Mouse (Mus musculus) left cerebral cortex, postnatal 25 days (tissue): ENCODE measurements around the gene Glp1r. TPM values are rescaled to one million over a fixed set of nuclear protein-coding genes. Genes with fewer than 3 reads are reported as not detected.

Source experiments
- DNase-seq, 2 experiments: peaks; one replicate each; pipeline ENCODE4 v3.0.0; 2022; ENCODE audit warnings: low spot score in 2 of 2, mixed read lengths in 1 of 2
- intact Hi-C: fragments of 180-260 bp; cut with DNase I; formaldehyde crosslinking; loops from one replicate; pipeline ENCODE4 v1.15.1; 2025
- total RNA-seq, 2 experiments: library from RNA; stranded (reverse); gene quantifications; 2 replicates each; pipeline ENCODE4 v1.2.3; 2021

The Glp1r gene
- total RNA-seq, 2 experiments from 2014 or later: 0.96 to 1.5 TPM

- DNase-seq: peak in 1 of 2 experiments; percentile 12
- intact Hi-C loops: no loop called here
These were observed 9.5 kb downstream of the Glp1r start for GRCm38 (mm10) chr17:30910866-30911731.

GRCm38 (mm10) chr17:30911732-30912088, 10.1 kb downstream of the Glp1r start:
- intact Hi-C loops: no loop called here
- DNase-seq: no peak

GRCm38 (mm10) chr17:30912536-30912935, 10.9 kb downstream of the Glp1r start:
- intact Hi-C loops: no loop called here
- no peak for DNase-seq

DNA sequence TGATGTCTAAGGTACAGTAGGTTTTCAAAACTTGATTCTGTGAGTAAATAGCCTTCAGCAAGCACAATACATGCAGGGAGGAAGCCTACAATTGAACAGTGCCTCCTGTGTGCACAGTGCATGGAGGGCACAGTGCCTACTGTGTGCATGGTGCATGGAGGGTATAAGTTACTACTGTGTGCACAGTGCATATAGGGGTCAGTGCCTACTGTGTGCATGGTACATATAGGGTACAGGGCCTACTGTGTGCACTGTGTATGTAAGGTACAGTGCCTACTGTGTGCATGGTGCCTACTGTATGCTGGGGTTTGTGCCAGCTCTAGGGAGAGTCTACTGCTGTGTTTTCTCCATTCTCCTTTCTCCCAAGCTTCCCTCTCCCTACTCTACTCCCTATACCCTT, 12.6 kb downstream of the Glp1r start:
- DNase-seq: no peak
- intact Hi-C loops: no loop called here

GRCm38 (mm10) chr17:30923566-30923965, 21.9 kb downstream of the Glp1r start:
- intact Hi-C loops: no loop called here
- DNase-seq: no peak

- DNase-seq: no peak
- intact Hi-C loops: no loop called here
These were observed 29.2 kb downstream of the Glp1r start for GRCm38 (mm10) chr17:30930827-30931226.

- DNase-seq: no peak
- intact Hi-C loops: no loop called here
These were observed 31.2 kb downstream of the Glp1r start for GRCm38 (mm10) chr17:30932836-30933235.

- no peak for DNase-seq
- intact Hi-C loops: no loop called here
These were observed 33.7 kb downstream of the Glp1r start for GRCm38 (mm10) chr17:30935301-30935700.

DNA sequence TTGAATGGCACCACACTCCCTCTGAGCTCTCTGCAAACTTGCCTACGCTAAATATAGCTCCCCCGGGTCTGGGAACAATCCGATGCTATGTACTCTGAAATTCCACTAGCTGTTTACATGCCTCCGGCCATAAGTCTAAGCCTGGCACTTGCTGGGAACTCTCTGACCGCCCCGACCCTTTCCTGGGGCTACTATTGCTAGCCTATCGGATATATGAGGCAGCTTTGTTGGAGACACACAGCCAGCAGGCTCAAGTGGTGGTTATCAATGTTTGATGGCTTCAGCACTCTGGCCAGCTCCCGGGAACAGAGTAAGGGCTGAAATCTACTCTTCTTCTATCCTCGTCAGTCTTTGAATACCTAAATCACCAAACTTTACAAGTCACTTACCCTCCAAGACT, 36.9 kb downstream of the Glp1r start:
- no peak for DNase-seq
- intact Hi-C loops: no loop called here

- no peak for DNase-seq
- intact Hi-C loops: no loop called here
These were observed 46.8 kb downstream of the Glp1r start for GRCm38 (mm10) chr17:30948382-30948781.

GRCm38 (mm10) chr17:30950780-30951179, 49.2 kb downstream of the Glp1r start:
- intact Hi-C loops: loop anchor here (1.0 to 2.0 kb wide), 3 partner anchors 106 to 204 kb away; no protein-coding TSS in a partner anchor
- DNase-seq: peak; percentile 71 to 78

DNA sequence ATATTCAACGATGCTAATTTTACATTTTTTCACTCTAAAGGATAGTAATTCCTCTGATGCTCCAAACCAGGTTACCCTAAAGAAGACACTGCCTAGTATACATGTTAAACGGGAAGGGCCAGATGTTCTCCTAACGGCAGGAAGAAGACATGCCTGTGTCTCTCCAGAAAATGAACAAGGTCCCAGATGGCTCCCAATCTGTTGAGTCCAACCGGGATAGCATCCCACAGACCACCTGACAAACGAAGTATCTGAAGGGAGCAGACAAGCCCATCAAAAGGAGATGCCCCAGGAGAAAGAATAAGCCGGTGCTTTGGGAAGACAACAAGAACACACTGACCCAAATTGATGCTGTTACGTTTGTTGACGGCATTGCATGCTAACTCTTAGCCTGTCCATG, 50.0 kb downstream of the Glp1r start:
- DNase-seq: peak in 1 of 2 experiments; percentile 28
- intact Hi-C loops: loop anchor here (1.0 to 2.0 kb wide), 2 partner anchors 134 to 205 kb away; no protein-coding TSS in a partner anchor

DNA sequence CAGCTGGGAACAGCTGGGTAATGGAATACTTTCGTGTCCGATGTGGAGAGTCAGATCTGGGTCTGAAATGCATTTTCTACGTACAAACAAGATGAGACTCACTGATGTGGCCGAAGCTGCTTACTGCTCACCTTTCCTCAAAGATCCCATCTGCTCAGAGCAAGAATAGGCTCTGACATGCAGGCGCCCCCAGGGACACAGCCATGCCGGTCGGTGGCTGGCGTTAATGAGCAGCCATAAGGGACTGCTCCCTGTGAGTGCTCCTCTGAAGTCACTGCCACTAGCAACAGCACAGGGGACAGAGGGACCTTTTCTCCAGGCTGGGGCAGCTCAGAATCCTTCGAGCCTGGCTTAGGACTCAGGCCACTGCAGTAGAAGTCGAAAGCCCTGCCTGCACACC, 52.7 kb downstream of the Glp1r start, which contains the start of gene Umodl1:
Gene Umodl1, plus strand, starts transcription at position 301 of the 400 bp plus-strand sequence.
- DNase-seq: no peak
- intact Hi-C loops: no loop called here

DNA sequence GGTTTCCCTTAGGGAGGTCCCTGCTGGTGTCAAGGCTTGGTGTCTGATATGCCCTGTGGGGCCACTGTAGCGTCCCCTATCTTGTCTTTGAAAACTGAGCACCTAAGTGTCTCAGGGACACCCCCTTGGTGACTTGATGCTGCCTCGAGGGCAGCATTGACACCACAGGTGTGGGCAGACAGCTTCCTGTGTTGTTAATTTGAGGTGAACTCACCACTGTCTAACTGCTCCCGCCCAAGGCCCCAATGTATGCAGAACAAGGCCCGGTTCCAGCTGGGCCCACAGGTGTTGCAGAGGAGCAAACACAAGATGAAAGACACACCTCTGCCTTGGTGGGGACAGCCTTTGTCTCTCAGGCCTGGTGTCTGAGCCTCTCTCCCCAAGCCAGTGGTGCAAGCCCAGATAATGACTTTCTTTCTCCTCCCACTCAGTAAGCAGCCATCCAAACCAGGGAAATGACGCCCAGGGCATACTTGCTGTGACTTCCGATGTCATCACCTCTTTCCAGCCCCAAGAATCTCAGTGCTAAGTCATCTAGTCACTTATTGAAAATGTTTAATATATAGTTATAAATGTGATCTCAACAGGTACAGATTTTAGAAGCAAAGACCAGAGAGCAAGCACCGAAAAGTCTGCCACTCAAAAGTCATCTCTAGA, 60.4 kb downstream of the Glp1r start:
- intact Hi-C loops: no loop called here
- no peak for DNase-seq

- intact Hi-C loops: no loop called here
- no peak for DNase-seq
These were observed 61.3 kb downstream of the Glp1r start for GRCm38 (mm10) chr17:30962880-30963279.

DNA sequence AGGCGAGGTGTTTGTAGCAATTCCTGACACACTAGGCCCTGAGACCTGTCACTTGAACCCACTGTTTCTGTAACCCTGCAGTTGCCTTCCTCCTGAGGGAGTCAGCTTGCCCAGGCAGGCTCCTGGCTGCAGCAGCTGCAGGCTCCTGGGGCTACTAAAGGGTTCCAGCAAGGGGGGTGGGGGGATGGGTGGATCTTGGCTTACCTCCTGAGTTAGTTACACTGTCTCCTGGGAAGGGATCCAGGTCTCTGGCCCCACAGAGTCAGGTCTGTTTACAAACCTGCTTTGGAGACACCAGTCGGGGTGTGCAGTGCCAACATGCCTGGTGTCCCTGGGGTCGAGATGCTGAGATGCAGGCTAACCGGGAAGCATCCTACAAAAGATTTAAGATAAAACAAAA, 68.4 kb downstream of the Glp1r start:
- no peak for DNase-seq
- intact Hi-C loops: no loop called here

GRCm38 (mm10) chr17:30971877-30972276, 70.3 kb downstream of the Glp1r start:
- intact Hi-C loops: no loop called here
- peak; percentile 39 to 92 for DNase-seq

DNA sequence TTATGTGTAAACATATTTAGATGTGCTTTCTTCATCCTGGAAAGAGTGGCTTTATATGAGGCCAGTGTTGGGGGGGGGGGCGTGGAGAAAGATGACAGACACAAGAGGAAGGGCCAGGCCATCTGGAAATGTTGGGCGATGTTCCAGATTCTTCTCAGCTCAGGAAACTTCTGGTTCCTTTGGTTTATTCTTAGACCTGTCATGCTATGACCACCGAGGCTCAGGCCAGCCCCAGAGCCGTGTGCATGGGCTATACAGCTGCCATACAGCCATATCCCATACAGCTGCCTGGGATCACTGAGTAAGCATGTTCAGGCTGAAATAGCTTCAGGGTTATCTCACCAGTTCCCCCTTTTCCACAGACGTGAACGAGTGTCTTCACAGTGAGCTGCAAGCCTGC, 71.7 kb downstream of the Glp1r start:
- peak; percentile 4 to 36 for DNase-seq
- intact Hi-C loops: no loop called here

DNA sequence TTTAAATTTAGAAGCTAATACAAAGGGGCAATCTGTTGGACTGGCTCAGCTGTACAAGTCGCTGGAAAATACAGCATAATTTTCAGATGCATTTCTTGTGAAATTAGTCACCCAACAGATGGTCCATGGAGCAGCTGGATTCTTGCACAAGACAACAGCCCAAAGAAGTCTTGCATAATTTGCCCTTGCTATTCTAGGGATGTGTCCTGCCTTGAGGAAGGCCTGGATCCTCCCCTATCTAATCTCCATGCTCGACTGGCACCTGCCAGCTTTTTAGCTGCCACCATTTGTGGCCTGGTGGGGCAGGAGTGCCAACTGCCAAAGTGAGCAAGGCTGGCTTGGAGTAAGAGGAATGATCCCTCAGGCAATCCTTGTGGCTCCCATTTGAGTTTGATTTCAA, 75.7 kb downstream of the Glp1r start:
- intact Hi-C loops: no loop called here
- peak; percentile 12 to 64 for DNase-seq

DNA sequence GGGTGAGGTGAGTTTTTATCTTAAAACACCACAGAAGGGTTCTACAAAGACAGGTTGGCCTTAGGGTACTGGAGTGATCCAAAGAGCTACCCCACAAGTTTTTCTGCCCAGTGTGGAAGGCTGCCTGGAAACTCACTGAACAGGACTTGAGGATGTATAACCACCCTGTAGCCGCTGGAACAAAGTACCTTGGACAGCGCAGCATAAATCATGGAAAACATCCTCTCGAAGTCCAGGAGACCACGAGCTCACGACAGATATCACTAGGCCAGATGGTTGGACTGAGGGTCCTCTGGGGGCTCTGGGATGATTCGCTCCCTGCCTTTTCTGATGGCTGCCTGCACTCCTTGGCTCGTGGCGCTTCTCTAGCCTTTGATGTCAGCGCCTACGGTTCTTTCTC, 76.9 kb downstream of the Glp1r start:
- DNase-seq: no peak
- intact Hi-C loops: no loop called here

- intact Hi-C loops: no loop called here
These were observed 81.9 kb downstream of the Glp1r start for GRCm38 (mm10) chr17:30983521-30983920.

More at GRCm38 (mm10) chr17:30983521-30983920, 81.9 kb downstream of the Glp1r start:
- no peak for DNase-seq
